Mouse (Mus musculus) olfactory bulb, adult 2 months (tissue): ENCODE data around the gene Fndc3a.

ENCODE experiments used
- CTCF ChIP-seq: fragments of 200-500 bp; IDR thresholded peaks from 2 replicates; pipeline ENCODE4 v1.5.1; 2012; ENCODE audit warnings: low read depth, mild to moderate bottlenecking, low read length, moderate library complexity; ENCODE audit not compliant: insufficient read depth
- POLR2A ChIP-seq: fragments of 200-500 bp; IDR thresholded peaks from 2 replicates; pipeline ENCODE4 v1.6.1; 2012; ENCODE audit warnings: mild to moderate bottlenecking, low read depth, low read length, moderate library complexity; ENCODE audit not compliant: insufficient read depth

GRCm38 (mm10) chr14:72518786-72519185 is 191.0 kb downstream of the Fndc3a start:
- no peak for TF ChIP-seq CTCF
- no peak for TF ChIP-seq POLR2A
